Mouse (Mus musculus) liver, embryonic 12.5 days (tissue): Measurements from ENCODE around the gene Ell. TPM values are rescaled to one million over a fixed set of nuclear protein-coding genes. Genes with fewer than 3 reads are reported as not detected.

Source experiments
- ATAC-seq: fragments of 200-750 bp; cut with Nextera tagmentation; 2 replicates; pipeline ENCODE4 v1.8.0; 2017; ENCODE audit warnings: moderate number of reproducible peaks, mild to moderate bottlenecking, moderate library complexity
- H3K27ac ChIP-seq: fragments of 300-500 bp; sonication (generic); 2 replicates; pipeline ENCODE4 v1.5.1; 2016; ENCODE audit warnings: mild to moderate bottlenecking
- H3K27me3 ChIP-seq: fragments of 300-500 bp; sonication (generic); replicated peaks from 2 replicates; pipeline ENCODE4 v1.6.1; 2016; ENCODE audit warnings: mild to moderate bottlenecking, moderate library complexity
- H3K36me3 ChIP-seq: fragments of 300-500 bp; sonication (generic); 2 replicates; pipeline ENCODE4 v1.6.1; 2016; ENCODE audit warnings: mild to moderate bottlenecking, moderate library complexity
- H3K4me1 ChIP-seq: fragments of 300-500 bp; sonication (generic); 2 replicates; pipeline ENCODE4 v1.6.1; 2016
- H3K4me2 ChIP-seq: fragments of 300-500 bp; sonication (generic); 2 replicates; pipeline ENCODE4 v1.6.1; 2016; ENCODE audit warnings: mild to moderate bottlenecking, moderate library complexity
- H3K4me3 ChIP-seq: fragments of 300-500 bp; sonication (generic); 2 replicates; pipeline ENCODE4 v1.5.1; 2016; ENCODE audit warnings: mild to moderate bottlenecking, moderate library complexity
- H3K9ac ChIP-seq: fragments of 300-500 bp; sonication (generic); 2 replicates; pipeline ENCODE4 v1.6.1; 2016; ENCODE audit warnings: mild to moderate bottlenecking, moderate library complexity
- H3K9me3 ChIP-seq: fragments of 300-500 bp; sonication (generic); replicated peaks from 2 replicates; pipeline ENCODE4 v1.6.1; 2016; ENCODE audit warnings: mild to moderate bottlenecking, moderate library complexity
- WGBS: fragments of 180-500 bp; shearing (Covaris S2); methylation state at CpG from one replicate; pipeline ENCODE4 v1.1.7; 2016; ENCODE audit not compliant: insufficient replicate concordance; 5-methylcytosine and 5-hydroxymethylcytosine counted together
- polyA plus RNA-seq: library from polyadenylated mRNA; unstranded; fragments of >200 nt; fragmentation: Nextera tagmentation; extraction: Ambion mirVana; gene quantifications from 2 replicates; pipeline ENCODE4 v1.2.1, GENCODE M21; 2016

Gene Ell
- polyA plus RNA-seq, 1 experiment from 2014 or later = 13.1 TPM

- Histone ChIP-seq H3K4me2 (peak overlapping the region; percentile 78), H3K4me3 (peak overlapping the region; percentile 67), H3K9ac (peak overlapping the region; percentile 75), H3K9me3 (no peaks in the 10 kb centered on the region), H3K27me3 (peaks cover 21% of the 10 kb centered on the region), H3K27ac (peak overlapping the region; percentile 79), H3K4me1 (peaks cover 56% of the 10 kb centered on the region), H3K36me3 (0 out of 2 replicates have a peak, but pooled peaks cover 3% of the 10 kb centered on the region)
- WGBS = 12% methylated on average over 22 of the region's 22 CpGs
- ATAC-seq = peak; percentile 48
These were observed 91.5 kb downstream of the Ell start for GRCm38 (mm10) chr8:70630532-70631381.

DNA sequence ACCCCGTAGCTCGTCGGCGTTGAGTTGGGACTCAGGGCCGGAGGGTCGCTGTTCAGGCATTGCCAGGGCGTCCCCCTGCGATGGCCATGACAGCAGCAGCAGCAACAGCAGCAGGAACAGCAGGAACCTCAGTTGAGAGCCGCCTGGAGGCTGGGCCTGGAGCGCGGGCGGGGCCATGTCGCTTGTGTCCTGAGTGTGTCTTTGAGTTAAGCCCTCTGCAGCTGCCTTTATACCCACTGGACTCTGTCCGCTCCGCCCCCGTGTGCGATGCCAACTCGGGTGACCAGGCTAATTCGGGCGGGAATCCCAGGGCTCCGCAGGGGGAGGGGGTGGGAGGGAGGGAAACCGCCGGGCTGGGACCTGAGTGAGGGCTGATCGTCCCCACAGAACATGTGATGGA is 92.2 kb downstream of the Ell start:
- peak overlapping the region; percentile 75 for H3K9ac ChIP-seq
- H3K27me3 ChIP-seq = peaks cover 21% of the 10 kb centered on the region
- no peak for ATAC-seq
- H3K27ac ChIP-seq = peak overlapping the region; percentile 79
- H3K4me3 ChIP-seq = peak overlapping the region; percentile 67
- H3K36me3 ChIP-seq = 0 out of 2 replicates have a peak, but pooled peaks cover 3% of the 10 kb centered on the region
- WGBS = 14% methylated on average over 23 of the region's 24 CpGs
- H3K4me2 ChIP-seq = peak overlapping the region; percentile 78
- peaks cover 60% of the 10 kb centered on the region for H3K4me1 ChIP-seq
- H3K9me3 ChIP-seq = no peaks in the 10 kb centered on the region

- Histone ChIP-seq H3K9me3 (no peaks in the 10 kb centered on the region), H3K27ac (peak within 1 kb of the TSS; percentile 79), H3K27me3 (peaks cover 21% of the 10 kb centered on the region), H3K4me2 (peak within 1 kb of the TSS; percentile 78), H3K4me1 (peaks cover 70% of the 10 kb centered on the region), H3K9ac (peak within 1 kb of the TSS; percentile 75), H3K4me3 (peak within 1 kb of the TSS; percentile 67), H3K36me3 (0 out of 2 replicates have a peak, but pooled peaks cover 3% of the 10 kb centered on the region)
- WGBS = 65% methylated on average over 6 of the region's 6 CpGs
- 0 out of 2 replicates have a peak, but pooled peaks have one; percentile 6 for ATAC-seq
These were observed 93.2 kb downstream of the Ell start, which contains the start of gene Gdf15 for GRCm38 (mm10) chr8:70632346-70632892. Gdf15 (minus strand) TSS chr8:70632456.

DNA sequence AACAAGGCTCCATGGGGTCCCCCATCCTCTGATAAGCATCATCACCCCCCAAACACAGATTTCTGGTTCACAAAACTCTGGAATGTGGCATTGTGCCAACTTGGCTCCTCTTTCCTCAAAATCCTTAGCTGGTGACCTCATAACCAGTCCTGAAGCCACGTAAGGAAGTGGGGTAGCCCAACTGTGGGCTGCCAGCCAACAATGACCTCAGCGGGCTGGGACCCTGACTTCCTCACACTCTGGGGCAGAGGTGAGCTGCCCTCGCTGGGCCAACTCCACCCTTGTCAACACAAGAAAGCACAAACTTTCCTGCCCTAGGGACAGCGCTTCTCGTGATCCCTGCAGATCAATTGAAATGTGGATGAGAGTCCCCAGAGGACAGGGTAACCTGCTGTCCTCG is 94.8 kb downstream of the Ell start:
- peaks cover 79% of the 10 kb centered on the region for H3K4me1 ChIP-seq
- WGBS = 45% methylated on average over 6 of the region's 6 CpGs
- no peak overlapping the region for H3K4me2 ChIP-seq
- no peak overlapping the region for H3K4me3 ChIP-seq
- no peak for ATAC-seq
- no peaks in the 10 kb centered on the region for H3K9me3 ChIP-seq
- peaks cover 21% of the 10 kb centered on the region for H3K27me3 ChIP-seq
- H3K27ac ChIP-seq = peak overlapping the region; percentile 79
- H3K36me3 ChIP-seq = 0 out of 2 replicates have a peak, but pooled peaks cover 2% of the 10 kb centered on the region
- no peak overlapping the region for H3K9ac ChIP-seq

DNA sequence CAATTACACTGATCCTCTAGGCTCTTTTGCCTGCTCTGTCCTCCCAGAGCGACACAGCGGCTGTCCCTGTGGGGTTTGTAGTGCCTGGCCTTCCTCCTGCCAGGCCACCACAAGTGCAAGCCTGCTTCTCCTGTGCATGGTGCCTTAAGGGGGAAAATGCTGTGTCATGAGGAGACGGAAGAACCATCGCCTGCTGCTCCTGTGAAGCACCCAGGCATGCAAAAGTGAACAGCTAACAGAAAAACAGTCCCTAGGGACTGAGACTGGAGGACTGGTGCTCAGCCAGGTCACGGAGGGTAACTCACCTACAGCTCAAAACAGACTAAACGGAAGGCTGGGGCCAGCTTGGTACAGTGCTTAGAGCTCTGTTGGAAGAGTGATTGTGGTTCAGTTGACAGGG is 96.3 kb downstream of the Ell start:
- no peak for ATAC-seq
- peak overlapping the region; percentile 50 for H3K9ac ChIP-seq
- H3K4me3 ChIP-seq = no peak overlapping the region
- H3K36me3 ChIP-seq = no peaks in the 10 kb centered on the region
- WGBS = 28% methylated on average over 6 of the region's 6 CpGs
- peaks cover 66% of the 10 kb centered on the region for H3K4me1 ChIP-seq
- 0 out of 2 replicates have a peak overlapping the region, but pooled peaks have one; percentile 1 for H3K4me2 ChIP-seq
- H3K9me3 ChIP-seq = no peaks in the 10 kb centered on the region
- peaks cover 21% of the 10 kb centered on the region for H3K27me3 ChIP-seq
- H3K27ac ChIP-seq = peak overlapping the region; percentile 79

DNA sequence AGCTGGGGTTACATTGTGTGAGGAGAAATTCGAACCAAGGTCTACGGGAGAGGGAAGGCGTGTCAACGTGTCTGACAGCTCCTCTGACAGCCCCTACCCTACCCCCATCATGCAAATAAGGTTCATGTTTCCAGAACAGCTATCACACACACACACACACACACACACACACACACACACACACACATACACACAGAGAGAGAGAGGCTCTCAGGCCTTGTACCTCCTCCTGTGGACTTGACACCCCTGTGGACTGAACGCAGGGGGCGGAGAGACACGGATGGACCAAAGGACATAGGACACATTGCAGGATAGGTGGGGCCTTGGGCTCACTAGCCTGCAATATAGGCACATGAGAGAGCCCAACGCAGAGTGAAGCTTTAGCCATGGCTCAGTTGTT is 97.6 kb downstream of the Ell start:
- Histone ChIP-seq H3K4me2 (no peak overlapping the region), H3K27me3 (peaks cover 10% of the 10 kb centered on the region), H3K36me3 (no peaks in the 10 kb centered on the region), H3K9me3 (no peaks in the 10 kb centered on the region), H3K27ac (peak overlapping the region; percentile 33; the same call in 1 of the 2 replicates), H3K4me1 (peaks cover 56% of the 10 kb centered on the region), H3K9ac (no peak overlapping the region), H3K4me3 (no peak overlapping the region)
- peak; percentile 29 for ATAC-seq
- 60% methylated on average over 8 of the region's 8 CpGs for WGBS

DNA sequence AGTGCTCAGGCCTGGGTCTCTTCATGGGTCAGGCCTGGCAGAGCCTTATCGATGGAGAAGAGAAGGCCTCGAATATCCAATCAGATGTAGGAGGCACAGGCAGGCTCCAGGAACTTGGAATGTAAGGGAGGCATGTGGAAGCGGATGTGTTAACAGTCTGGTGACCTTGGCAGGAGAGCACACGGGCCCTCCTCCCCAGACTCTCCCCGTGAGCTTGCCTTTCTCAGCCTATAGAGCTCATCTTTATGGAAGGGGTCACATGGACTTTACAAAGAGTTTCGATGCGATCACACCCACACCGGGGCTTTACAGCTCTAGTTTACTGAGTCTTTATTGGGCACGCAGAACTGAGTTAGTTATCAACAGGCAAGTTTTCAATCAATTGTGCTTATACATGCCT is 99.5 kb downstream of the Ell start:
- Histone ChIP-seq H3K4me2 (no peak overlapping the region), H3K9me3 (no peaks in the 10 kb centered on the region), H3K27ac (no peak overlapping the region), H3K4me1 (peaks cover 52% of the 10 kb centered on the region), H3K27me3 (0 out of 2 replicates have a peak, but pooled peaks cover 7% of the 10 kb centered on the region), H3K36me3 (no peaks in the 10 kb centered on the region), H3K9ac (no peak overlapping the region), H3K4me3 (no peak overlapping the region)
- ATAC-seq = no peak
- 72% methylated on average over 9 of the region's 9 CpGs for WGBS

Other genes starting within 250 kb of the Ell start
- gene Ddx49, start 237.0 kb upstream of the Ell start, polyA plus RNA-seq = 37.0 and 40.0 TPM in 2 replicates
- 205 and 212 TPM in 2 replicates for gene Cope, start 236.9 kb upstream of the Ell start, polyA plus RNA-seq
- gene Cers1, start 223.7 kb upstream of the Ell start, polyA plus RNA-seq = 0.45 and 0.63 TPM in 2 replicates
- 1.0 and 1.5 TPM in 2 replicates for gene Gdf1, start 209.6 kb upstream of the Ell start, polyA plus RNA-seq
- gene Upf1, start 186.2 kb upstream of the Ell start, polyA plus RNA-seq = 30.4 and 30.5 TPM in 2 replicates
- 0.27 and 0.63 TPM in 2 replicates for gene Comp, start 165.9 kb upstream of the Ell start, polyA plus RNA-seq
- 6.6 and 6.9 TPM in 2 replicates for gene Crtc1, start 99.9 kb upstream of the Ell start, polyA plus RNA-seq
- 9.4 and 9.5 TPM in 2 replicates for gene Klhl26, start 62.5 kb upstream of the Ell start, polyA plus RNA-seq
- gene Tmem59l, start 52.1 kb upstream of the Ell start, polyA plus RNA-seq = 0.18 and 0.37 TPM in 2 replicates
- 3.9 and 4.0 TPM in 2 replicates for gene Crlf1, start 46.3 kb upstream of the Ell start, polyA plus RNA-seq
- gene Rex1bd, start 32.7 kb upstream of the Ell start, polyA plus RNA-seq = 85.6 and 86.6 TPM in 2 replicates
- 841 and 876 TPM in 2 replicates for gene Uba52, start 28.7 kb upstream of the Ell start, polyA plus RNA-seq
- gene Fkbp8, start 11.7 kb upstream of the Ell start, polyA plus RNA-seq = 223 and 224 TPM in 2 replicates
- 44.7 and 45.0 TPM in 2 replicates for gene Kxd1, start 11.5 kb upstream of the Ell start, polyA plus RNA-seq
- gene Isyna1, start 54.9 kb downstream of the Ell start, polyA plus RNA-seq = 114 and 115 TPM in 2 replicates
- 96.4 and 98.0 TPM in 2 replicates for gene Ssbp4, start 69.4 kb downstream of the Ell start, polyA plus RNA-seq
- 4.1 and 4.6 TPM in 2 replicates for gene Lrrc25, start 76.7 kb downstream of the Ell start, polyA plus RNA-seq
- gene Gdf15, start 93.0 kb downstream of the Ell start, polyA plus RNA-seq = 4.4 and 4.9 TPM in 2 replicates
- gene Pgpep1, start 120.9 kb downstream of the Ell start, polyA plus RNA-seq = 19.6 and 24.2 TPM in 2 replicates
- gene Lsm4, start 133.8 kb downstream of the Ell start, polyA plus RNA-seq = 266 and 269 TPM in 2 replicates
- 59.5 and 66.8 TPM in 2 replicates for gene Jund, start 159.5 kb downstream of the Ell start, polyA plus RNA-seq
- not detected in 2 replicates for gene Iqcn, start 164.0 kb downstream of the Ell start, polyA plus RNA-seq
- gene Gm3336, start 179.1 kb downstream of the Ell start, polyA plus RNA-seq = not detected in 2 replicates
- 0.56 and 0.71 TPM in 2 replicates for gene Pde4c, start 184.3 kb downstream of the Ell start, polyA plus RNA-seq
- gene Rab3a, start 215.2 kb downstream of the Ell start, polyA plus RNA-seq = 3.3 and 3.9 TPM in 2 replicates
- gene Mpv17l2, start 221.5 kb downstream of the Ell start, polyA plus RNA-seq = 52.2 and 52.7 TPM in 2 replicates
- gene Pik3r2, start 237.3 kb downstream of the Ell start, polyA plus RNA-seq = 23.3 and 27.3 TPM in 2 replicates